22 mouse cellular contexts compared by ENCODE assay signal in genomic region chr19:42477769-42478168, GRCm38 (mm10). TPM values are rescaled to one million over a fixed set of nuclear protein-coding genes. Genes with fewer than 3 reads are reported as not detected.
DNase-seq lines count a peak whose midpoint lies in the region; ATAC-seq lines count a peak whose summit lies in the region.
"Had no signal": no experiment of that assay in that cellular context is flagged by ENCODE, and none has a peak within 500 bp of the region (broad histone marks: within the 10 kb centered on the region; RNA-seq: fewer than 3 reads in every experiment).

No protein-coding gene starts in this region.

- intact Hi-C loops in left cerebral cortex, postnatal 14 days (cut with DNase I) = no loop called here
- intact Hi-C loops in left cerebral cortex, postnatal 4 days (cut with DNase I) = no loop called here

- DNase-seq in frontal cortex, postnatal 25 days (ENCODE audit: low spot score in 2 of 2) = no peak
- DNase-seq in left cerebral cortex, postnatal 14 days (ENCODE audit: low spot score in 2 of 2) = peak; percentile 35 to 49
- DNase-seq in left cerebral cortex, postnatal 4 days = no peak
- DNase-seq in frontal cortex, postnatal 36 days (ENCODE audit: low spot score in 2 of 2) = peak; percentile 23 to 37
- no peak for DNase-seq in layer of hippocampus, postnatal 25 days (ENCODE audit: extremely low spot score in 1 of 2, low spot score in 1 of 2)
- no peak for DNase-seq in embryo, embryonic 11 days
- DNase-seq: adrenal gland, postnatal 14 days; cerebellum, adult 11-12 months; cerebellum, adult 9-11 months; gastrocnemius, adult 2 months; gastrocnemius, postnatal 36 days; heart, postnatal 36 days; kidney, adult 8-10 months; liver, postnatal 0 days; lung, postnatal 4 days had no signal

- peak; percentile 82 for ATAC-seq in frontal cortex, adult (ENCODE audit: low TSS enrichment)
- ATAC-seq: forebrain, embryonic 16.5 days; intestine, embryonic 16.5 days; liver, embryonic 12.5 days; liver, postnatal 0 days had no signal

RNA-seq across cellular contexts. Expression of gene R3hcc1l, which starts 40.8 kb away (rescaled TPM):
- 10 to 100 TPM; 14.1 to 15.1 TPM for total RNA-seq in left cerebral cortex, postnatal 14 days (2021)
- total RNA-seq in left cerebral cortex, postnatal 4 days (2021) = 10 to 100 TPM; 14.5 to 16.4 TPM
- 10 to 100 TPM; 19.4 to 24.4 TPM for total RNA-seq in layer of hippocampus, postnatal 25 days (2021)

RNA-seq across cellular contexts. Expression of gene Crtac1, which starts 46.2 kb away (rescaled TPM):
- 10 to 100 TPM; 77.3 to 88.9 TPM for total RNA-seq in left cerebral cortex, postnatal 14 days (2021)
- 10 to 100 TPM; 40.9 to 53.3 TPM for total RNA-seq in left cerebral cortex, postnatal 4 days (2021)
- 100 to 1,000 TPM in 1 of 2 experiments, 10 to 100 TPM in 1; 82.9 to 105 TPM for total RNA-seq in layer of hippocampus, postnatal 25 days (2021)
- total RNA-seq: common myeloid progenitor, adult 5-6 weeks; heart, adult 18-20 months; heart, postnatal 36 days; MEL had no signal

Comparison
In these comparisons a context has a peak if more than half of its experiments do, and no peak if none do; other contexts are left out.
1. DNase-seq: peak in left cerebral cortex, postnatal 14 days (2 of 2) and frontal cortex, postnatal 36 days (2 of 2); none in frontal cortex, postnatal 25 days (0 of 2), left cerebral cortex, postnatal 4 days (single experiment), layer of hippocampus, postnatal 25 days (0 of 2) and embryo, embryonic 11 days (single experiment).